Mouse (Mus musculus) spleen, adult 2 months (tissue): ENCODE data around the gene Bcl7c. TPM values are rescaled to one million over a fixed set of nuclear protein-coding genes. Genes with fewer than 3 reads are reported as not detected.
"Not testable (repeated sequence)": the region's sequence is repeated elsewhere in the genome, so short reads cannot be mapped to it uniquely, and the experiment has no call there.

Experiments used
- DNase-seq, 2 experiments: peaks; one replicate each; pipeline versions ENCODE4 v3.0.0 to v3.0.0-alpha.2; 2012 to 2021; ENCODE audit warnings: low spot score in 2 of 2, low read depth in 1 of 2
- H3K27ac ChIP-seq: fragments of 200-500 bp; 2 replicates; pipeline ENCODE4 v1.5.1; 2012; ENCODE audit warnings: low read length, inconsistent platforms; ENCODE audit not compliant: insufficient read depth
- H3K27me3 ChIP-seq: fragments of 200-500 bp; 2 replicates; pipeline ENCODE4 v1.6.1; 2012; ENCODE audit warnings: mild to moderate bottlenecking, moderate library complexity, low read length, inconsistent platforms; ENCODE audit not compliant: control insufficient read depth, insufficient read depth
- H3K36me3 ChIP-seq: fragments of 200-500 bp; 2 replicates; pipeline ENCODE4 v1.6.1; 2012; ENCODE audit warnings: mild to moderate bottlenecking, low read length, inconsistent platforms; ENCODE audit not compliant: control insufficient read depth, insufficient read depth
- H3K4me1 ChIP-seq: fragments of 200-500 bp; 2 replicates; pipeline ENCODE4 v1.6.1; 2011; ENCODE audit warnings: inconsistent platforms; ENCODE audit not compliant: control insufficient read depth, insufficient read depth, insufficient read length
- H3K4me3 ChIP-seq: fragments of 200-500 bp; 2 replicates; pipeline ENCODE4 v1.5.1; 2011; ENCODE audit warnings: mild to moderate bottlenecking, inconsistent platforms; ENCODE audit not compliant: insufficient read depth, insufficient read length; ENCODE audit errors: extremely low read depth
- CTCF ChIP-seq: fragments of 200-500 bp; IDR thresholded peaks from 2 replicates; pipeline ENCODE4 v1.5.1; 2011; ENCODE audit warnings: mild to moderate bottlenecking, inconsistent platforms; ENCODE audit not compliant: insufficient read depth, insufficient read length, insufficient replicate concordance; ENCODE audit errors: extremely low read depth
- POLR2A ChIP-seq: fragments of 200-500 bp; IDR thresholded peaks from 2 replicates; pipeline ENCODE4 v1.6.1; 2011; ENCODE audit warnings: low read depth, low read length, inconsistent platforms
- WGBS: fragments of 180-500 bp; shearing (Covaris S2); methylation state at CpG from one replicate; pipeline ENCODE4 v1.1.7; 2018; 5-methylcytosine and 5-hydroxymethylcytosine counted together
- polyA plus RNA-seq: library from polyadenylated mRNA; depleted of rRNA; stranded (reverse); fragments of >200 nt; gene quantifications from 2 replicates; pipeline ENCODE4 v1.2.3, GENCODE M21; 2012

Gene Bcl7c
- polyA plus RNA-seq, 1 experiment, result 17.7 TPM

DNA sequence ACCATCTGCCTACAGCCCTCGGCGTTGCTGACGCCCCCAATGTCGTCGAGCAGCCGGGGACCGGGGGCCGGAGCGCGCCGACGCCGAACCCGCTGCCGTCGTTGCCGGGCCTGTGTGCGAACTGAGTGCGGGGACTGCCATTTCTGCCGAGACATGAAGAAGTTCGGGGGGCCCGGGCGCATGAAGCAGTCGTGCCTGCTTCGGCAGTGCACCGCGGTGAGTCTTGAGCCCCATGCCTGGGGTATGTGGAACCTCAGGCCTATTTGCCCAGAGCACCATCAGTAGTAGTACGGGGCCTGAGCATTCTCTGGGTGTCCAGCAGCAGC lies 39.5 kb upstream of the Bcl7c start:
- Histone ChIP-seq H3K4me1 (peaks cover 6% of the 10 kb centered on the region; the same call in 1 of the 2 replicates), H3K36me3 (peaks cover 9% of the 10 kb centered on the region), H3K27ac (no peak overlapping the region), H3K27me3 (no peaks in the 10 kb centered on the region), H3K4me3 (no peak overlapping the region)
- 95% methylated on average over 28 of the region's 28 CpGs for WGBS
- no peak for DNase-seq
- no peak for TF ChIP-seq POLR2A
- no peak for TF ChIP-seq CTCF

GRCm38 (mm10) chr7:127747559-127748234 lies 39.0 kb upstream of the Bcl7c start:
- Histone ChIP-seq H3K36me3 (peaks cover 9% of the 10 kb centered on the region), H3K27ac (no peak overlapping the region), H3K27me3 (no peaks in the 10 kb centered on the region), H3K4me1 (peaks cover 6% of the 10 kb centered on the region; the same call in 1 of the 2 replicates), H3K4me3 (no peak overlapping the region)
- no peak for DNase-seq
- TF ChIP-seq CTCF (no peak), POLR2A (no peak)
- 88% methylated on average over 6 of the region's 6 CpGs for WGBS

DNA sequence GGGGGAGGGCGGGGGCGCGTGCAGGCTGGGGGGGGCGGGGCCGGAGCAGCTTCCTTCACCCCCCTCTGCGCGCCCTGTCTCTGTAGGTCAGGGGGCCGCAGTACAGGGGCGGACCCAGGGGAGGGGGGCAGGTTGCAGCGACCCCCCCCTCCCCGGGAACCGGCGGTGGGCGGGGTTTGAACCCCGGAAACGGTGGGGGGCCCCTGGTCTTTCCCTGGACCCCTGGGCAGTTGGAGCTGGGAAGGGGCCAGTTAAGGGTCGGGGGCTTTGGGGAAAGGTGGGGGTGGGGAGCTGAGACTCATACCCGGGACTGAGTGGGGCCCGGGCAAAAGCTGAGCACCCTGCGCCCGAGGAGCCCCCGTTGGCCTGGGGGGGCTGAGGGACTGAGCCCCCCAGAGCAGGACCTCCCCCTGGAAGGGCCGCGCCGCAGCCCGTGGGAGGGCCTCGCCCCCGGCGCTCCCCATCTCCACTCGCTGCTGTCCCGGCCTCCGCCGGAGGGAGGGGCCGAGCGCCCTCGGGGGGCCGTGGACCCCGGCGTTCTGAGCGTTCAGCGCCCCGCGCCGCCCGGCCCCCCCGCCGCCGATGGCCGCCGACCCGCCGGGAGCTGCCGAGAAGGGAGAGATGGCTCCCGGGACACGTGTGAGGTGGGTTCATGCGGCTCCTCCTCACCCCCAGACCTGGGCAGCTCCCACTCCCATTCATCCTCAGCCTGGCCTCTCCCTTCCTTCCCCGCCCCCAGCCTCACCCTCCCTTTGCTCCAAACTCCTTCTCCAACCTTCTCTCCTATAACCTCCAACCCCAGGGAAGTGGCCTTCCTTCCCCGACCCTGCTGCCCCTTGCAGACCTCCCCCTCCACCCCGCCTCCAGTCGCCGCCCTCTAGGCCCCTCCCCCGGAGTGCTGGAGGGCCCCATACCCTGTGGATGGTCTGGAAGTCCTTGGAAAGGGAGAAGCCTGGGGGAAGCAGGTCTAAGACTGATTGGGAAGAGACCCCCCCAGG lies 38.1 kb upstream of the Bcl7c start:
- Histone ChIP-seq H3K36me3 (peaks cover 5% of the 10 kb centered on the region), H3K4me3 (peak overlapping the region; percentile 87), H3K27ac (no peak overlapping the region), H3K27me3 (no peaks in the 10 kb centered on the region), H3K4me1 (peaks cover 6% of the 10 kb centered on the region; the same call in 1 of the 2 replicates)
- no peak for TF ChIP-seq CTCF
- no peak for TF ChIP-seq POLR2A
- WGBS, result 2% methylated on average over 57 of the region's 62 CpGs
- DNase-seq, result no peak

GRCm38 (mm10) chr7:127745652-127746493 lies 37.1 kb upstream of the Bcl7c start:
- no peaks in the 10 kb centered on the region for H3K27me3 ChIP-seq

GRCm38 (mm10) chr7:127745251-127745651 lies 36.5 kb upstream of the Bcl7c start:
- no peaks in the 10 kb centered on the region for H3K27me3 ChIP-seq
- peak overlapping the region; percentile 87 for H3K27ac ChIP-seq
- H3K4me1 ChIP-seq, result peaks cover 6% of the 10 kb centered on the region; the same call in 1 of the 2 replicates
- TF ChIP-seq POLR2A (no peak), CTCF (no peak)
- peak; percentile 85 to 86 for DNase-seq
- no peaks in the 10 kb centered on the region; the same call in 1 of the 2 replicates for H3K36me3 ChIP-seq
- H3K4me3 ChIP-seq, result peak overlapping the region; percentile 87
- WGBS, result under 1% methylated on average over 19 of the region's 19 CpGs

More at GRCm38 (mm10) chr7:127745652-127746493, 37.1 kb upstream of the Bcl7c start:
- peak; percentile 63 to 64 for DNase-seq
- H3K36me3 ChIP-seq, result peaks cover 1% of the 10 kb centered on the region; the same call in 1 of the 2 replicates
- peak overlapping the region; percentile 87 for H3K27ac ChIP-seq
- WGBS, result under 1% methylated on average over 37 of the region's 39 CpGs
- H3K4me1 ChIP-seq, result peaks cover 6% of the 10 kb centered on the region; the same call in 1 of the 2 replicates
- H3K4me3 ChIP-seq, result peak overlapping the region; percentile 87
- TF ChIP-seq CTCF, result no peak
- no peak for TF ChIP-seq POLR2A

- DNase-seq, result peak; percentile 47 to 65
- WGBS, result under 1% methylated on average over 26 of the region's 26 CpGs
These were observed 35.8 kb upstream of the Bcl7c start, which contains the start of gene Fbxl19 for GRCm38 (mm10) chr7:127744366-127745045. Fbxl19 (plus strand) TSS chr7:127744543.

DNA sequence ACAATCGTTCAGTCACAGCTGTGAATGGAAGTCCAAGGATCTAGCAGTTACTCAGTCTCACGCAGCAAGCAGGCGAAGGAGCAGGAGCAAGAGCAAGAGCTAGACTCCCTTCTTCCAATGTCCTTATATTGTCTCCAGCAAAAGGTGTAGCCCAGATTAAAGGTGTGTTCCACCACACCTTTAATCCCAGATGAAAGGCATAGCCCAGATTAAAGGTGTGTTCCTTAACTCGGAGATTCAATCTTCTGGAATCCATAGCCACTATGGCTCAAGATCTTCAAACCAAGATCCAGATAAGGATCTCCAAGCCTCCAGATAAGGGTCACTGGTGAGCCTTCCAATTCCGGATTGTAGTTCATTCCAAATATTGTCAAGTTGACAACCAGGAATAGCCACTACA lies 23.3 kb upstream of the Bcl7c start, which contains the start of gene Ctf2:
Gene Ctf2, minus strand, starts transcription at position 101 of the 400 bp plus-strand sequence.
- H3K4me1 ChIP-seq, DNase-seq, H3K4me3 ChIP-seq, H3K27ac ChIP-seq, H3K27me3 ChIP-seq, H3K36me3 ChIP-seq: not testable (repeated sequence)
- no CpG with 5 or more reads among the region's 5 CpGs for WGBS

More at GRCm38 (mm10) chr7:127744366-127745045, 35.8 kb upstream of the Bcl7c start, which contains the start of gene Fbxl19:
- TF ChIP-seq POLR2A (no peak), CTCF (no peak)
- H3K4me3 ChIP-seq, result peak within 1 kb of the TSS; percentile 87
- peak within 1 kb of the TSS; percentile 42; the same call in 1 of the 2 replicates for H3K27ac ChIP-seq
- H3K27me3 ChIP-seq, result no peaks in the 10 kb centered on the region
- H3K4me1 ChIP-seq, result peaks cover 6% of the 10 kb centered on the region; the same call in 1 of the 2 replicates
- H3K36me3 ChIP-seq, result no peaks in the 10 kb centered on the region; the same call in 1 of the 2 replicates
